Comparison of ENCODE assay signal across 9 mouse cellular contexts in genomic region chr6:71270301-71271056, GRCm38 (mm10). TPM values are rescaled to one million over a fixed set of nuclear protein-coding genes. Genes with fewer than 3 reads are reported as not detected.
DNase-seq lines count a peak whose midpoint lies in the region; ATAC-seq and TF ChIP-seq lines count a peak whose summit lies in the region.
"Had no signal": no experiment of that assay in that cellular context is flagged by ENCODE, and none has a peak within 500 bp of the region (broad histone marks: within the 10 kb centered on the region; RNA-seq: fewer than 3 reads in every experiment).

No protein-coding gene starts in this region.

- no peaks in the 10 kb centered on the region for H3K27me3 ChIP-seq in embryonic facial prominence, embryonic 10.5 days (replicated peaks; ENCODE audit: low read depth, poor library complexity, severe bottlenecking)
- no peaks in the 10 kb centered on the region for H3K27me3 ChIP-seq in heart, embryonic 15.5 days
- H3K27me3 ChIP-seq in lung, embryonic 14.5 days (ENCODE audit: insufficient read depth, low read length) = no peaks in the 10 kb centered on the region

- peak; percentile 2 for ATAC-seq in CD4-positive, CD25-positive, alpha-beta regulatory T cell, adult 4 months
- ATAC-seq in heart, embryonic 15.5 days (replicated peaks; ENCODE audit: insufficient number of reproducible peaks, insufficient read depth, low FRiP score, low read depth) = peak; percentile 44
- peak; percentile 55 for ATAC-seq in lung, embryonic 14.5 days (ENCODE audit: insufficient read depth)

- H3K4me1 ChIP-seq in embryonic facial prominence, embryonic 10.5 days = peaks cover 17% of the 10 kb centered on the region
- peaks cover 37% of the 10 kb centered on the region for H3K4me1 ChIP-seq in heart, embryonic 15.5 days (replicated peaks)
- no peaks in the 10 kb centered on the region for H3K4me1 ChIP-seq in lung, embryonic 14.5 days (ENCODE audit: insufficient read depth)
- no peaks in the 10 kb centered on the region for H3K4me1 ChIP-seq in olfactory bulb, adult 2 months (ENCODE audit: control insufficient read depth, insufficient read depth, low read length)

- no peak for TF ChIP-seq CTCF in lung, embryonic 14.5 days (IDR thresholded peaks at IDR 0.05; ENCODE audit: low read depth)
- TF ChIP-seq CTCF in olfactory bulb, adult 2 months (IDR thresholded peaks at IDR 0.05; ENCODE audit: insufficient read depth, low read depth, low read length) = no peak

- no peaks in the 10 kb centered on the region for H3K36me3 ChIP-seq in embryonic facial prominence, embryonic 10.5 days (replicated peaks)
- H3K36me3 ChIP-seq in heart, embryonic 15.5 days = no peaks in the 10 kb centered on the region
- H3K36me3 ChIP-seq in lung, embryonic 14.5 days (ENCODE audit: insufficient read depth) = no peaks in the 10 kb centered on the region

- H3K4me2 ChIP-seq in heart, embryonic 15.5 days = peak overlapping the region; percentile 72
- H3K4me2 ChIP-seq in lung, embryonic 14.5 days = peak overlapping the region; percentile 69

- H3K9me3 ChIP-seq in embryonic facial prominence, embryonic 10.5 days = no peaks in the 10 kb centered on the region
- H3K9me3 ChIP-seq in heart, embryonic 15.5 days (replicated peaks) = no peaks in the 10 kb centered on the region
- no peaks in the 10 kb centered on the region for H3K9me3 ChIP-seq in lung, embryonic 14.5 days (ENCODE audit: low read depth, low read length)

- peak; percentile 41 for DNase-seq in adrenal gland, adult 8-10 months
- peak; percentile 64 for DNase-seq in embryonic facial prominence, embryonic 10.5 days (ENCODE audit: low spot score)
- DNase-seq in kidney, postnatal 14 days = peak; percentile 62
- DNase-seq in lung, embryonic 14.5 days = peak; percentile 72
- DNase-seq in urinary bladder, postnatal 14 days (ENCODE audit: low spot score) = peak; percentile 53

- H3K9ac ChIP-seq in heart, embryonic 15.5 days = peak overlapping the region; percentile 37
- H3K9ac ChIP-seq in lung, embryonic 14.5 days = peak overlapping the region; percentile 49

- no peak for TF ChIP-seq POLR2A in olfactory bulb, adult 2 months (IDR thresholded peaks at IDR 0.05; ENCODE audit: insufficient read depth, low read depth, low read length)

- WGBS in embryonic facial prominence, embryonic 10.5 days = 36% methylated on average over 13 of the region's 14 CpGs
- 16% methylated on average over 14 of the region's 14 CpGs for WGBS in heart, embryonic 15.5 days
- WGBS in lung, embryonic 14.5 days = 26% methylated on average over 14 of the region's 14 CpGs
- WGBS in olfactory bulb, adult 2 months = 24% methylated on average over 14 of the region's 14 CpGs

- peak overlapping the region; percentile 98 for H3K27ac ChIP-seq in embryonic facial prominence, embryonic 10.5 days (replicated peaks)
- peak overlapping the region; percentile 98 for H3K27ac ChIP-seq in heart, embryonic 15.5 days
- H3K27ac ChIP-seq in lung, embryonic 14.5 days (ENCODE audit: low read depth) = peak overlapping the region; percentile 97
- peak overlapping the region; percentile 3; the same call in 1 of the 2 replicates for H3K27ac ChIP-seq in olfactory bulb, adult 2 months (ENCODE audit: insufficient read depth, low read depth, low read length)

- peak overlapping the region; percentile 95 for H3K4me3 ChIP-seq in embryonic facial prominence, embryonic 10.5 days
- peak overlapping the region; percentile 95 for H3K4me3 ChIP-seq in heart, embryonic 15.5 days
- peak overlapping the region; percentile 75 for H3K4me3 ChIP-seq in lung, embryonic 14.5 days (ENCODE audit: low read depth, low read length)
- peak overlapping the region; percentile 33 for H3K4me3 ChIP-seq in olfactory bulb, adult 2 months (ENCODE audit: insufficient read depth, low read depth, low read length)

RNA-seq across cellular contexts. Expression of gene Krcc1, which starts 1.0 kb away (rescaled TPM):
- 100 to 1,000 TPM in 1 of 2 experiments, 10 to 100 TPM in 1; 85.1 to 101 TPM for polyA plus RNA-seq in CD4-positive, CD25-positive, alpha-beta regulatory T cell, adult 4 months (2017; shearing (Covaris generic))
- 10 to 100 TPM; 57.0 to 69.2 (median 65.6) TPM for total RNA-seq in adrenal gland, adult 8-10 months (2022)
- polyA plus RNA-seq in embryonic facial prominence, embryonic 10.5 days (2016; fragmentation: Nextera tagmentation; extraction: Ambion mirVana) = 29.2 and 32.5 TPM in 2 replicates
- 54.6 and 68.2 TPM in 2 replicates for polyA plus RNA-seq in heart, embryonic 15.5 days (2015; fragmentation: Nextera tagmentation; extraction: Ambion mirVana)
- 45.5 and 49.0 TPM in 2 replicates for polyA plus RNA-seq in lung, embryonic 14.5 days (2014; fragmentation: Nextera tagmentation; extraction: Ambion mirVana)
- not detected in 2 replicates for polyA plus RNA-seq in olfactory bulb, adult 2 months (2012; ENCODE audit: insufficient read depth, insufficient read length, low replicate concordance, missing spikeins)

RNA-seq across cellular contexts. Expression of gene Smyd1, which starts 51.6 kb away (rescaled TPM):
- polyA plus RNA-seq in CD4-positive, CD25-positive, alpha-beta regulatory T cell, adult 4 months (2017; shearing (Covaris generic)) = under 1 TPM; 0.18 to 0.50 TPM
- total RNA-seq in adrenal gland, adult 8-10 months (2022) = under 1 TPM in 3 of 4 experiments, not detected in 1; 0.13 to 0.23 (median 0.21) TPM
- polyA plus RNA-seq in embryonic facial prominence, embryonic 10.5 days (2016; fragmentation: Nextera tagmentation; extraction: Ambion mirVana) = 0.25 and 0.59 TPM in 2 replicates
- 97.1 and 101 TPM in 2 replicates for polyA plus RNA-seq in heart, embryonic 15.5 days (2015; fragmentation: Nextera tagmentation; extraction: Ambion mirVana)
- 0.53 and 2.7 TPM in 2 replicates for polyA plus RNA-seq in lung, embryonic 14.5 days (2014; fragmentation: Nextera tagmentation; extraction: Ambion mirVana)
- not detected in 2 replicates for polyA plus RNA-seq in olfactory bulb, adult 2 months (2012; ENCODE audit: insufficient read depth, insufficient read length, low replicate concordance, missing spikeins)

RNA-seq across cellular contexts. Expression of gene Cd8b1, which starts 52.1 kb away (rescaled TPM):
- 10 to 100 TPM; 18.6 to 19.3 TPM for polyA plus RNA-seq in CD4-positive, CD25-positive, alpha-beta regulatory T cell, adult 4 months (2017; shearing (Covaris generic))
- under 1 TPM in 3 of 4 experiments, not detected in 1; 0.31 to 0.32 (median 0.31) TPM for total RNA-seq in adrenal gland, adult 8-10 months (2022)
- polyA plus RNA-seq in embryonic facial prominence, embryonic 10.5 days (2016; fragmentation: Nextera tagmentation; extraction: Ambion mirVana) = 0.12 TPM in 1 of 2 replicates, not detected in the other
- 0.76 TPM in 1 of 2 replicates, not detected in the other for polyA plus RNA-seq in heart, embryonic 15.5 days (2015; fragmentation: Nextera tagmentation; extraction: Ambion mirVana)
- polyA plus RNA-seq in lung, embryonic 14.5 days (2014; fragmentation: Nextera tagmentation; extraction: Ambion mirVana) = 0.20 TPM in 1 of 2 replicates, not detected in the other
- polyA plus RNA-seq in olfactory bulb, adult 2 months (2012; ENCODE audit: insufficient read depth, insufficient read length, low replicate concordance, missing spikeins) = 314 TPM in 1 of 2 replicates, not detected in the other
- total RNA-seq: gastrocnemius, adult 8-10 months had no signal

Comparison
In these comparisons a context has a peak if more than half of its experiments do, and no peak if none do; other contexts are left out.
1. Peak in every context shown above with its lines: DNase-seq, ATAC-seq, H3K4me3 ChIP-seq and H3K27ac ChIP-seq.
2. ATAC-seq: peak in every context shown above with its lines; median percentile 55 in lung, embryonic 14.5 days; 44 in heart, embryonic 15.5 days; 2 in CD4-positive, CD25-positive, alpha-beta regulatory T cell, adult 4 months.
3. H3K27ac ChIP-seq: peak in every context shown above with its lines; median percentile 98 in embryonic facial prominence, embryonic 10.5 days; 98 in heart, embryonic 15.5 days; 97 in lung, embryonic 14.5 days; 3 in olfactory bulb, adult 2 months.
4. H3K4me3 ChIP-seq: peak in every context shown above with its lines; median percentile 95 in embryonic facial prominence, embryonic 10.5 days; 95 in heart, embryonic 15.5 days; 75 in lung, embryonic 14.5 days; 33 in olfactory bulb, adult 2 months.
5. RNA of gene Cd8b1, which starts 52.1 kb away (polyA plus RNA-seq): 314 TPM in olfactory bulb, adult 2 months and 18.6 to 19.3 TPM in CD4-positive, CD25-positive, alpha-beta regulatory T cell, adult 4 months; 0.12 TPM in embryonic facial prominence, embryonic 10.5 days, 0.20 TPM in lung, embryonic 14.5 days and 0.76 TPM in heart, embryonic 15.5 days; every median in the first group is over 10 times any median in the second.